ENCODE assay signal across 31 mouse cellular contexts in the genomic region with DNA sequence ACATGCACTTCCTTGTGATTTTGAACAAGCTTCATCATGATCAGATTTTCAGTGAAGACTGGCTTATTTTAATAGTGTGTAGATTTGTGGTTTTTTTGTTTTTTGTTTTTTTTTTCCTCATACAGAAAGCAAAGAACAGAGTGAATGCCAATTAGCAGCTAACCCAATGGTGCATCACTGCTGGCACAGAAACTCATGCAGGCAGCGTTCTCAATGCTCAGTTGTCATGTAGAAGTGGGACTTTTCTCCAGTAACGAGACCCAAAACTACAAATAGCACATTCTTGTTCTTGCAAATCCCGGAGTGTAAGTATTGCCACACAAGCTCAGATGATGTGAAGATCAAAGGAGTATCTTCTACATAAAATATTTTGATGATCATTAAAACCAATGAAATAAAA.
DNase-seq lines count a peak whose midpoint lies in the region; ATAC-seq and TF ChIP-seq lines count a peak whose summit lies in the region.
"Had no signal": no experiment of that assay in that cellular context is flagged by ENCODE, and none has a peak within 500 bp of the region (broad histone marks: within the 10 kb centered on the region; RNA-seq: fewer than 3 reads in every experiment).

No protein-coding gene starts in this region.

- no peaks in the 10 kb centered on the region for H3K27me3 ChIP-seq in forebrain, embryonic 14.5 days (replicated peaks; ENCODE audit: control insufficient read depth, insufficient read depth, low read length)
- H3K27me3 ChIP-seq in forebrain, embryonic 12.5 days, result no peaks in the 10 kb centered on the region
- H3K27me3 ChIP-seq: embryonic facial prominence, embryonic 15.5 days; heart, embryonic 13.5 days; limb, embryonic 15.5 days; liver, embryonic 13.5 days; megakaryocyte, embryonic 14.5 days; midbrain, embryonic 13.5 days; stomach, embryonic 15.5 days had no signal

- peak; percentile 76 for DNase-seq in forebrain, embryonic 14.5 days (ENCODE audit: low spot score)
- DNase-seq in left cerebral cortex, postnatal 4 days, result peak; percentile 42
- no peak for DNase-seq in left cerebral cortex, adult 2 months (ENCODE audit: extremely low spot score in 1 of 2, low spot score in 2 of 2)
- peak; percentile 23 for DNase-seq in brain, adult 2 months (ENCODE audit: low read depth, low spot score)
- DNase-seq in retina, postnatal 1 day, result peak; percentile 29
- no peak for DNase-seq in frontal cortex, postnatal 25 days (ENCODE audit: low spot score in 2 of 2)
- DNase-seq: adrenal gland, adult 2 months; cerebellum, adult 11 months; gastrocnemius, postnatal 10 days; heart, postnatal 10 days; kidney, adult 8-10 months; kidney, postnatal 4 days; liver, embryonic 13.5 days; lung, adult 18-20 months; lung, postnatal 4 days; right cerebral cortex, postnatal 14 days; thymus, postnatal 14 days had no signal

- WGBS in forebrain, embryonic 14.5 days, result 8% methylated on average over 3 of the region's 3 CpGs
- WGBS in forebrain, embryonic 12.5 days, result 19% methylated on average over 3 of the region's 3 CpGs

- no peaks in the 10 kb centered on the region for H3K9me3 ChIP-seq in forebrain, embryonic 14.5 days (replicated peaks; ENCODE audit: control insufficient read depth, low read length)
- no peaks in the 10 kb centered on the region for H3K9me3 ChIP-seq in forebrain, embryonic 12.5 days
- H3K9me3 ChIP-seq: embryonic facial prominence, embryonic 10.5 days; embryonic facial prominence, embryonic 15.5 days; heart, embryonic 13.5 days; limb, embryonic 10.5 days; limb, embryonic 15.5 days; liver, embryonic 13.5 days; midbrain, embryonic 13.5 days; stomach, embryonic 15.5 days had no signal

- H3K4me3 ChIP-seq in forebrain, embryonic 14.5 days (ENCODE audit: low read depth, low read length), result no peak overlapping the region
- no peak overlapping the region for H3K4me3 ChIP-seq in forebrain, embryonic 12.5 days (replicated peaks)
- H3K4me3 ChIP-seq in left cerebral cortex, adult 2 months, result no peak overlapping the region
- H3K4me3 ChIP-seq: embryonic facial prominence, embryonic 10.5 days; embryonic facial prominence, embryonic 15.5 days; heart, embryonic 13.5 days; limb, embryonic 10.5 days; limb, embryonic 15.5 days; liver, embryonic 13.5 days; megakaryocyte, embryonic 14.5 days; midbrain, embryonic 13.5 days; stomach, embryonic 15.5 days had no signal

- H3K4me1 ChIP-seq in forebrain, embryonic 14.5 days (ENCODE audit: control insufficient read depth, insufficient read depth, low read length), result peaks cover 7% of the 10 kb centered on the region
- peaks cover 8% of the 10 kb centered on the region for H3K4me1 ChIP-seq in forebrain, embryonic 12.5 days
- H3K4me1 ChIP-seq: embryonic facial prominence, embryonic 10.5 days; embryonic facial prominence, embryonic 15.5 days; heart, embryonic 13.5 days; limb, embryonic 10.5 days; limb, embryonic 15.5 days; liver, embryonic 13.5 days; stomach, embryonic 15.5 days had no signal

- no peak overlapping the region for H3K27ac ChIP-seq in forebrain, embryonic 14.5 days (ENCODE audit: low read depth, low read length)
- H3K27ac ChIP-seq in forebrain, embryonic 12.5 days, result no peak overlapping the region
- no peak overlapping the region for H3K27ac ChIP-seq in left cerebral cortex, adult 2 months
- H3K27ac ChIP-seq: embryonic facial prominence, embryonic 10.5 days; embryonic facial prominence, embryonic 15.5 days; heart, embryonic 13.5 days; kidney, postnatal 0 days; limb, embryonic 10.5 days; limb, embryonic 15.5 days; liver, embryonic 13.5 days; midbrain, embryonic 13.5 days; stomach, embryonic 15.5 days had no signal

- intact Hi-C loops in left cerebral cortex, postnatal 4 days (cut with DNase I), result no loop called here
- intact Hi-C loops in left cerebral cortex, adult 2 months (cut with DNase I), result no loop called here

- no peak overlapping the region for H3K9ac ChIP-seq in forebrain, embryonic 14.5 days (ENCODE audit: low read length)
- no peak overlapping the region for H3K9ac ChIP-seq in forebrain, embryonic 12.5 days
- H3K9ac ChIP-seq: embryonic facial prominence, embryonic 15.5 days; heart, embryonic 13.5 days; limb, embryonic 15.5 days; liver, embryonic 13.5 days; midbrain, embryonic 13.5 days; stomach, embryonic 15.5 days had no signal

- TF ChIP-seq CTCF in left cerebral cortex, adult 2 months (IDR thresholded peaks at IDR 0.05), result no peak

- no peaks in the 10 kb centered on the region for H3K36me3 ChIP-seq in forebrain, embryonic 14.5 days (ENCODE audit: control insufficient read depth, insufficient read depth, low read length)
- no peaks in the 10 kb centered on the region for H3K36me3 ChIP-seq in forebrain, embryonic 12.5 days (replicated peaks)
- H3K36me3 ChIP-seq: embryonic facial prominence, embryonic 10.5 days; embryonic facial prominence, embryonic 15.5 days; heart, embryonic 13.5 days; limb, embryonic 10.5 days; limb, embryonic 15.5 days; liver, embryonic 13.5 days; midbrain, embryonic 13.5 days; stomach, embryonic 15.5 days had no signal

- peak; percentile 33; the same call in 1 of the 2 replicates for ATAC-seq in forebrain, embryonic 14.5 days
- no peak for ATAC-seq in forebrain, embryonic 12.5 days (ENCODE audit: low FRiP score)
- ATAC-seq: activated CD4-positive, CD25-positive, alpha-beta regulatory T cell, adult 4 months; CD4-positive, CD25-positive, alpha-beta regulatory T cell, adult 4 months; intestine, embryonic 16.5 days; lung, postnatal 0 days; midbrain, embryonic 13.5 days had no signal

- H3K4me2 ChIP-seq in forebrain, embryonic 14.5 days (ENCODE audit: low read length), result no peak overlapping the region
- H3K4me2 ChIP-seq in forebrain, embryonic 12.5 days, result no peak overlapping the region
- H3K4me2 ChIP-seq: embryonic facial prominence, embryonic 15.5 days; heart, embryonic 13.5 days; limb, embryonic 15.5 days; liver, embryonic 13.5 days; midbrain, embryonic 13.5 days; stomach, embryonic 15.5 days had no signal

Comparison
In these comparisons a context has a peak if more than half of its experiments do, and no peak if none do; other contexts are left out.
1. DNase-seq: peak in forebrain, embryonic 14.5 days (single experiment), left cerebral cortex, postnatal 4 days (single experiment), brain, adult 2 months (single experiment) and retina, postnatal 1 day (single experiment); none in left cerebral cortex, adult 2 months (0 of 2) and frontal cortex, postnatal 25 days (0 of 2).